Mouse (Mus musculus) spleen, embryonic (tissue): ENCODE data around the gene Itga10.

ENCODE experiments used
- CTCF ChIA-PET: fragments of 350-600 bp; sonication (Branson Sonifier 250); formaldehyde crosslinking; loops from one replicate; lab custom pipeline; 2022; lab: Charles Lee

Itga10 gene

GRCm38 (mm10) chr3:96708684-96709064, 63.3 kb downstream of the Itga10 start:
- CTCF ChIA-PET, result no interaction called here
